Mouse (Mus musculus) R1 (cell line): ENCODE data around the gene Olfr887.

Source experiments
- DNase-seq: peaks from one replicate; pipeline ENCODE4 v3.0.0-alpha.2; 2018; ENCODE audit warnings: low read depth, low spot score

Olfr887 gene

DNA sequence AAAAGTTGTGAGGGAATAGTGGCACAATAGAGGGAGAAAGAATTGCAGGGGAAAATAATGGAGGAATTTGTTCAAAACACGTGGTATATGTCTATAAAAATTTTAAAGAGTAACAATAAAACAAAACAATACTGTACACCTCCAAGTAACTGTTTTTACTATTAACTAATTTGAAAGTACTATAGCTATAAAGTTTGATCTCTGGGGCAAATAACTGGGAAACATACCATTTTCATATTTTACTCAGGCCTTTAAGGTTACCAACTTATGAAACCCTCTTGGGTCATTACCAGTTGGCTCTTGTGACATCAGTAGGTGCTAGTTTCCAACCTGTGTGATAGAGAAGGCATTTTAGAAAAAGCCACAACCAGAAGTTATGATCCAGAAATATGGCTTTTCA lies at the start of gene Olfr887:
Gene Olfr887 (plus strand): TSS at position 301 of the 400 bp plus-strand sequence.
- DNase-seq: no peak

DNA sequence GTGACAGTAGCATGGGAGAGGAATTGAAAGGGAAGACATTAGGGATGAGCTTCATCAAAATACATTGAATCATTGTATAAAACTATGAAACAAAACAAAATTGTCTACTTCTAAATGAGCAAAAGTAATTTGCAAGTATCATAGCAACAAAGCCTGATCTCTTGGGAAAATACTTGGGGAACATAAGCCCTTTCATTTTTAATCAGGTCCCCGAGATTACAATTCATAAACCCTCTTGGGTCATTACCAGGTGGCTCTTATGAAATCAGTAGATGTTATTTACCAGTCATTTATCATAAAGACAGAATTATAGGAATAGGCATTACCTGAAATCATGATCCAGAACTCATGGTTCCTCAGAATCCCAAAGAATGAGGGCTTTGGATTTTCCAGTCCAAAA lies 37.6 kb upstream of the Olfr887 start, which contains the start of gene Olfr884:
Gene Olfr884 (plus strand): TSS at position 301 of the 400 bp plus-strand sequence.
- no peak for DNase-seq

DNA sequence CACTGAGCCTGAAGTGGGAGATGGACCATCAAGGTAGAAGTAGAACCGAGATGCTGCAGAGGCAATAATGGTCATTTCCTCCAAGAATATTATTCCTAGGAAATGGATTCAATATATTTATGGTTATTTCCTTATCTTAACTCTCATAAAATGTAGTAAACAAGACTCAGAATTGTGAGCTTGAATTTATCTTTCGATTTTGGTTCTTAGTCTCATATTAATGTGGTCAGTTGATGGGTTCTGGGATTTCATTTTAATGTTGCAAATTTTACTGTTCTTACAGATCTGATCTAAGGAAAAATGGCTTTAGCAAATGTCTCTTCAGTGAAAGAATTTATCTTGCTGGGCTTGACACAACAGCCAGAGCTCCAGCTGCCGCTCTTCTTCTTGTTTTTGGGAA lies 22.9 kb upstream of the Olfr887 start, which contains the start of gene Olfr885:
Gene Olfr885 (plus strand): TSS at position 301 of the 400 bp plus-strand sequence.
- DNase-seq: no peak

DNA sequence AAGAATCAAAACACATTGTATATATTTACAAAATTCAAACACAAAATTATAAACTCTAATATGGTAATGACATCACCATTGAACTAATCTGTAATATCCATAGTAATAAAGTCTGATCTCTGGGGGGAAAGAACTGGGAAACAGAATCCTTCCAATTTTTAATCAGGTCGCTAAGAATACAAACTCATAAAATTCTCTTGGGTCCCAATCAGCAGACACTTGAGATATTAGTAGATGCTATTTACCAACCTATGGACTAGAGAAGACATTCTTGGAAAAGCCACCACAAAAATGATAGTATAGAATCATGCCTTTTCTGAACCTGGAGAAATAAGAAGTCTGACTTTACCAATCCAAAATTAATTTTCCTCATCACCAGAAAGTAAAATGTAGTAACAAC lies 24.0 kb downstream of the Olfr887 start, which contains the start of gene Olfr888:
Gene Olfr888 (plus strand): TSS at position 301 of the 400 bp plus-strand sequence.
- DNase-seq: no peak

DNA sequence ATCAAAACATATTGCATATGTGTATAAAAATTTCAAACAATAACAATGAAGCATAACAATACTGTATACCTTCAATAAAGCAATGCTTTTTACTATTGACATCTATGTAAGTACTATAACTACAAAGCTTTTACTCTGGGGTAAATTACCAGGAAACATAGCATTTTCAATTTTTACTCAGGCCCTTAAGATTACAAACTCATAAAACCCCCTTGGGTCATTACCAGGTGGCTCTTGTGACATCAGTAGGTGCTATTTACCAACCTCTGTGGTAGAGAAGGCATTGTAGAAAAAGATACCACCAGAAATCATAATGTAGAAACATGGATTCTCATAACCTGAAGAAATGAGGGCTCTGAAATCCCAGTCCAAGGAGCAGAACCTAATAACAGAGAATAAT lies 31.0 kb downstream of the Olfr887 start, which contains the start of gene Olfr889:
Gene Olfr889 (plus strand): TSS at position 301 of the 400 bp plus-strand sequence.
- DNase-seq: no peak
